Mouse (Mus musculus) c-Kit-positive CD71-positive TER-119-negative erythroid progenitor cells, embryonic 14.5 days (primary cell): Measurements from ENCODE around the gene 1810010D01Rik.

ENCODE experiments used
- DNase-seq: peaks from one replicate; pipeline ENCODE4 v3.0.0-alpha.2; 2013; ENCODE audit warnings: low read depth

1810010D01Rik gene

GRCm38 (mm10) chr7:145208006-145208405 is at the start of gene 1810010D01Rik:
Gene 1810010D01Rik (minus strand): TSS chr7:145208119.
- DNase-seq: no peak

GRCm38 (mm10) chr7:145256092-145256491 is 48.2 kb upstream of the 1810010D01Rik start:
- no peak for DNase-seq

- DNase-seq: no peak
Observed at GRCm38 (mm10) chr7:145253986-145254630, 46.2 kb upstream of the 1810010D01Rik start.

GRCm38 (mm10) chr7:145252715-145253476 is 45.0 kb upstream of the 1810010D01Rik start:
- DNase-seq: peak; percentile 54

GRCm38 (mm10) chr7:145250225-145250624 is 42.3 kb upstream of the 1810010D01Rik start:
- no peak for DNase-seq

- DNase-seq: no peak
Observed at GRCm38 (mm10) chr7:145248911-145249310, 41.0 kb upstream of the 1810010D01Rik start.

GRCm38 (mm10) chr7:145242851-145243712 is 35.2 kb upstream of the 1810010D01Rik start:
- peak; percentile 8 for DNase-seq

GRCm38 (mm10) chr7:145242028-145242427 is 34.1 kb upstream of the 1810010D01Rik start:
- DNase-seq: no peak

- DNase-seq: no peak
Observed at GRCm38 (mm10) chr7:145240929-145241328, 33.0 kb upstream of the 1810010D01Rik start.

GRCm38 (mm10) chr7:145239736-145240505 is 32.0 kb upstream of the 1810010D01Rik start:
- no peak for DNase-seq

GRCm38 (mm10) chr7:145239145-145239544 is 31.2 kb upstream of the 1810010D01Rik start:
- DNase-seq: no peak

GRCm38 (mm10) chr7:145234841-145235790 is 27.2 kb upstream of the 1810010D01Rik start:
- DNase-seq: no peak

- DNase-seq: no peak
Observed at GRCm38 (mm10) chr7:145231659-145232058, 23.7 kb upstream of the 1810010D01Rik start.

GRCm38 (mm10) chr7:145226641-145227040 is 18.7 kb upstream of the 1810010D01Rik start:
- DNase-seq: no peak

- no peak for DNase-seq
Observed at GRCm38 (mm10) chr7:145225626-145226025, 17.7 kb upstream of the 1810010D01Rik start.

- DNase-seq: no peak
Observed at GRCm38 (mm10) chr7:145221841-145222689, 14.1 kb upstream of the 1810010D01Rik start.

- no peak for DNase-seq
Observed at GRCm38 (mm10) chr7:145221346-145221745, 13.4 kb upstream of the 1810010D01Rik start.

GRCm38 (mm10) chr7:145219420-145219831 is 11.5 kb upstream of the 1810010D01Rik start:
- DNase-seq: no peak

GRCm38 (mm10) chr7:145216591-145216990 is 8.7 kb upstream of the 1810010D01Rik start:
- DNase-seq: no peak
